Mouse (Mus musculus) E14TG2a.4 (cell line): ENCODE data around the gene Bcas3.

Source experiments
- CTCF ChIP-seq: conservative IDR thresholded peaks from 2 replicates; pipeline ENCODE4 v1.5.1; 2014; ENCODE audit warnings: low read length
- NANOG ChIP-seq: IDR thresholded peaks from 2 replicates; pipeline ENCODE4 v1.6.1; 2014; ENCODE audit warnings: borderline replicate concordance, low read length, mixed read lengths
- POU5F1 ChIP-seq: IDR thresholded peaks from 2 replicates; pipeline ENCODE4 v1.6.1; 2014; ENCODE audit warnings: low read length, borderline replicate concordance

DNA sequence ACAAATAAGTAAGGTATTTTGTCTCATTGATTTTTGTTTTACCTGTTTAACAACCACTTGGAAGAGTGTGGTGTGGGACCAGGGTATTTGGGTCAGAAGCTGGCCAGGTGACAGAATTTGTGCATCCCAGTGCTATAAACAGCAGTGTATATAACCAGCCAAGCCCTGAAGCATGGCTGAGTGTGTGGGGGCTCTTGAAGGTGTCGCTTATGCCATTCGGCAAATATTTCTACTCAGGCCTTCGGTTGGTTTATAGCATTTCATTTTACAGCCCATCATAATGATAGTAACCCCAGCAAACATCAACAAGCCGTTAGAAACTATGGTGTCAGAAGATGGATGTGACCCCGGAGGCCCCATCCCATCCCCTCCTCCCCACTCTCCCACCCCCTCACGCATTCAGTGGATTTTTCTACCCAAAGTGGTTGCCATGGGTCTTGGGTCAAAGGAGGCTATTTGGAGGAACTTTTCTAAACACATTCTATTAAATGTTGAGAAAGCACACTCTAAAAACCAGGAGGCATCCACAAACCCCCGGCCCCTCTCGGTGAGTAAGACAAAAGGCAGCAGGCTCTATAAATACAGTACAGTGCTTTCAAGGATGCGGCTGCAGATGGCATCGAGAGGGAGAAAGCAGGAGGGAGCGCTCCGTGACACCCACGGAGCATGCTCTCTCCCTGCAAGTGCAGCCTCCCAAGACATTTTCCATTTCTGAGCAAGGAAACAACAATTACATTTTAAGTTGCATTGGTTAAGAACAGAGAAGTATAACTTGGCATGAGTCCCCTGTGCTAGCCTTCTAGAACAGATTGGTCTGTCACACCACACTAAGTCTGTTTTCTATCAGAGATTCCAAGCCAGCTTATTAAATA lies 401.9 kb downstream of the Bcas3 start:
- TF ChIP-seq CTCF (no peak), NANOG (no peak), POU5F1 (no peak)
